Comparison of ENCODE assay signal across 18 mouse cellular contexts in genomic region chr16:10674020-10674419, GRCm38 (mm10).
DNase-seq lines count a peak whose midpoint lies in the region; ATAC-seq lines count a peak whose summit lies in the region.
"Had no signal": no experiment of that assay in that cellular context is flagged by ENCODE, and none has a peak within 500 bp of the region (broad histone marks: within the 10 kb centered on the region; RNA-seq: fewer than 3 reads in every experiment).

No protein-coding gene starts in this region.

- H3K4me2 ChIP-seq in heart, embryonic 15.5 days = no peak overlapping the region
- no peak overlapping the region for H3K4me2 ChIP-seq in limb, embryonic 12.5 days
- H3K4me2 ChIP-seq: forebrain, embryonic 13.5 days; midbrain, embryonic 12.5 days; neural tube, embryonic 15.5 days had no signal

- intact Hi-C loops in heart, postnatal 25 days (cut with DNase I) = no loop called here

- H3K4me1 ChIP-seq in heart, embryonic 15.5 days (replicated peaks) = peaks cover 34% of the 10 kb centered on the region
- H3K4me1 ChIP-seq in limb, embryonic 12.5 days (replicated peaks) = peaks cover 15% of the 10 kb centered on the region
- H3K4me1 ChIP-seq: forebrain, embryonic 13.5 days had no signal

- no peaks in the 10 kb centered on the region for H3K9me3 ChIP-seq in heart, embryonic 15.5 days (replicated peaks)
- H3K9me3 ChIP-seq in limb, embryonic 12.5 days = no peaks in the 10 kb centered on the region
- H3K9me3 ChIP-seq: forebrain, embryonic 13.5 days; midbrain, embryonic 12.5 days; neural tube, embryonic 15.5 days had no signal

- peak; percentile 67 for ATAC-seq in heart, embryonic 15.5 days (replicated peaks; ENCODE audit: insufficient number of reproducible peaks, insufficient read depth, low FRiP score, low read depth)
- ATAC-seq in limb, embryonic 12.5 days (ENCODE audit: insufficient number of reproducible peaks, insufficient read depth, low FRiP score, low TSS enrichment, low read depth) = no peak
- ATAC-seq: activated CD4-positive, CD25-positive, alpha-beta regulatory T cell, adult 4 months; forebrain, embryonic 13.5 days; hindbrain, embryonic 16.5 days had no signal

- WGBS in heart, embryonic 15.5 days = 24% methylated on average over 2 of the region's 2 CpGs
- WGBS in limb, embryonic 12.5 days = 30% methylated on average over 2 of the region's 2 CpGs

- no peak overlapping the region for H3K4me3 ChIP-seq in heart, embryonic 15.5 days
- no peak overlapping the region for H3K4me3 ChIP-seq in limb, embryonic 12.5 days (replicated peaks)
- H3K4me3 ChIP-seq: forebrain, embryonic 13.5 days; heart, adult 2 months; midbrain, embryonic 12.5 days; neural tube, embryonic 15.5 days had no signal

- DNase-seq in adrenal gland, adult (ENCODE audit: inconsistent age in 2 of 2, low spot score in 1 of 2) = peak; percentile 74 to 86
- DNase-seq in adrenal gland, postnatal 4 days (ENCODE audit: low spot score in 2 of 2) = no peak
- no peak for DNase-seq in heart, postnatal 25 days (ENCODE audit: low spot score)
- peak; percentile 47 for DNase-seq in ES-CJ7 (ENCODE audit: low read depth, low spot score)
- no peak for DNase-seq in gastrocnemius, postnatal 10 days
- DNase-seq in embryo, embryonic 11 days = no peak
- DNase-seq: cerebellum, adult 2 months; heart, adult 2 months; lung, postnatal 4 days; retina, postnatal 1 day had no signal

- H3K27ac ChIP-seq in heart, embryonic 15.5 days = no peak overlapping the region; the same call in 1 of the 2 replicates
- no peak overlapping the region for H3K27ac ChIP-seq in limb, embryonic 12.5 days
- H3K27ac ChIP-seq: forebrain, embryonic 13.5 days; heart, adult 2 months; kidney, postnatal 0 days; midbrain, embryonic 12.5 days; neural tube, embryonic 15.5 days had no signal

- H3K27me3 ChIP-seq in heart, embryonic 15.5 days = no peaks in the 10 kb centered on the region
- H3K27me3 ChIP-seq in limb, embryonic 12.5 days = no peaks in the 10 kb centered on the region
- H3K27me3 ChIP-seq: forebrain, embryonic 13.5 days; midbrain, embryonic 12.5 days; neural tube, embryonic 15.5 days had no signal

- no peak overlapping the region for H3K9ac ChIP-seq in heart, embryonic 15.5 days
- H3K9ac ChIP-seq in limb, embryonic 12.5 days (replicated peaks) = 0 out of 2 replicates have a peak overlapping the region, but pooled peaks have one; percentile 3
- H3K9ac ChIP-seq: forebrain, embryonic 13.5 days; midbrain, embryonic 12.5 days; neural tube, embryonic 15.5 days had no signal

- H3K36me3 ChIP-seq in heart, embryonic 15.5 days = no peaks in the 10 kb centered on the region
- H3K36me3 ChIP-seq in limb, embryonic 12.5 days = no peaks in the 10 kb centered on the region
- H3K36me3 ChIP-seq: midbrain, embryonic 12.5 days; neural tube, embryonic 15.5 days had no signal

Comparison
In these comparisons a context has a peak if more than half of its experiments do, and no peak if none do; other contexts are left out.
1. DNase-seq: peak in adrenal gland, adult (2 of 2) and ES-CJ7 (single experiment); none in adrenal gland, postnatal 4 days (0 of 2), heart, postnatal 25 days (single experiment), gastrocnemius, postnatal 10 days (single experiment) and embryo, embryonic 11 days (single experiment).